Comparison of ENCODE assay signal across 1 mouse cellular context in genomic region chr14:20701554-20701953, GRCm38 (mm10).
TF ChIP-seq lines count a peak whose summit lies in the region.

No protein-coding gene starts in this region.

TF ChIP-seq in CH12.LX, 34 proteins besides CTCF, POLR2A, EP300 and RAD21 (continued from another document):
- TF ChIP-seq TBP (conservative IDR thresholded peaks at IDR 0.05; ENCODE audit: low read depth, low read length) (0 out of 2 replicates have a peak, but pooled peaks have one; percentile 4), MXI1 (IDR thresholded peaks at IDR 0.05; ENCODE audit: low read depth, low read length) (peak; percentile 58; the same call in 1 of the 2 replicates)
